Mouse (Mus musculus) liver, embryonic 15.5 days (tissue): ENCODE measurements around the gene Aknad1. TPM values are rescaled to one million over a fixed set of nuclear protein-coding genes. Genes with fewer than 3 reads are reported as not detected.

Experiments used
- ATAC-seq: fragments of 200-750 bp; cut with Nextera tagmentation; 2 replicates; pipeline ENCODE4 v1.8.0; 2017; ENCODE audit warnings: moderate number of reproducible peaks, mild to moderate bottlenecking, moderate library complexity; ENCODE audit not compliant: insufficient read depth
- H3K27ac ChIP-seq: fragments of 300-500 bp; sonication (generic); replicated peaks from 2 replicates; pipeline ENCODE4 v1.5.1; 2015; ENCODE audit warnings: mild to moderate bottlenecking, inconsistent platforms
- H3K27me3 ChIP-seq: fragments of 300-500 bp; sonication (generic); 2 replicates; pipeline ENCODE4 v1.6.1; 2015; ENCODE audit warnings: mild to moderate bottlenecking, inconsistent platforms
- H3K36me3 ChIP-seq: fragments of 300-500 bp; sonication (generic); replicated peaks from 2 replicates; pipeline ENCODE4 v1.6.1; 2015; ENCODE audit warnings: moderate library complexity, mild to moderate bottlenecking, inconsistent platforms
- H3K4me1 ChIP-seq: fragments of 300-500 bp; sonication (generic); replicated peaks from 2 replicates; pipeline ENCODE4 v1.6.1; 2015; ENCODE audit warnings: inconsistent platforms
- H3K4me2 ChIP-seq: fragments of 300-500 bp; sonication (generic); 2 replicates; pipeline ENCODE4 v1.6.1; 2015; ENCODE audit warnings: moderate library complexity, mild to moderate bottlenecking, inconsistent platforms
- H3K4me3 ChIP-seq: fragments of 300-500 bp; sonication (generic); replicated peaks from 2 replicates; pipeline ENCODE4 v1.5.1; 2015; ENCODE audit warnings: mild to moderate bottlenecking, inconsistent platforms
- H3K9ac ChIP-seq: fragments of 300-500 bp; sonication (generic); 2 replicates; pipeline ENCODE4 v1.6.1; 2015; ENCODE audit warnings: moderate library complexity, mild to moderate bottlenecking, inconsistent platforms
- H3K9me3 ChIP-seq: fragments of 300-500 bp; sonication (generic); replicated peaks from 2 replicates; pipeline ENCODE4 v1.6.1; 2016; ENCODE audit warnings: inconsistent platforms
- WGBS: fragments of 180-500 bp; shearing (Covaris S2); methylation state at CpG from one replicate; pipeline ENCODE4 v1.1.7; 2015; ENCODE audit warnings: mixed read lengths; ENCODE audit not compliant: insufficient replicate concordance; 5-methylcytosine and 5-hydroxymethylcytosine counted together
- polyA plus RNA-seq: library from polyadenylated mRNA; unstranded; fragments of >200 nt; fragmentation: Nextera tagmentation; extraction: Ambion mirVana; gene quantifications from 2 replicates; pipeline ENCODE4 v1.2.1, GENCODE M21; 2015

Aknad1 gene
- polyA plus RNA-seq, 1 experiment from 2014 or later = 0.52 TPM

DNA sequence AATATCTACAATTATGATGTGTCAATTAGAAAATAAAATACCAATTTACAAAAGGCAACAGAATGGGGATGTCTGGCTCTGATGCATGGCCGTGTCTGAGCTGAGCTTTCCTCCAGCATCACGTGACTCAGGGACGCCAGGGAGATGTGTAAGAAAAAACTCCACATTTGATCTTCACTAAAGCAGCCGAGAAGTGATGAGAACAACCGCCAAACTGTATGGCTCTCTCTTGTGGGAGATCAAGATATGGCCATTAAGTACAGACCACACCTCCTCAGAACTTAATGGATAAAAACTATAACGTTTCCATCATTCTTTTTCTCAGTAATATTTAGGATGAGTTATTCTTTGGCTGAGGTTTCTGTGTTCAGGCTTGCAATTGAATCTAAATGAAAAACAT, 11.6 kb downstream of the Aknad1 start:
- Histone ChIP-seq H3K27me3 (0 out of 2 replicates have a peak, but pooled peaks cover 2% of the 10 kb centered on the region), H3K4me1 (peaks cover 60% of the 10 kb centered on the region), H3K4me2 (peak overlapping the region; percentile 50), H3K4me3 (peak overlapping the region; percentile 17), H3K36me3 (no peaks in the 10 kb centered on the region), H3K9me3 (no peaks in the 10 kb centered on the region), H3K27ac (peak overlapping the region; percentile 83), H3K9ac (0 out of 2 replicates have a peak overlapping the region, but pooled peaks have one; percentile 0)
- peak; percentile 65 for ATAC-seq
- 20% methylated on average over 6 of the region's 6 CpGs for WGBS

- H3K4me3 ChIP-seq = peak overlapping the region; percentile 17
- peak overlapping the region; percentile 23; the same call in 1 of the 2 replicates for H3K9ac ChIP-seq
- H3K27me3 ChIP-seq = 0 out of 2 replicates have a peak, but pooled peaks cover 2% of the 10 kb centered on the region
- peak; percentile 83 for ATAC-seq
- H3K36me3 ChIP-seq = no peaks in the 10 kb centered on the region
- peaks cover 63% of the 10 kb centered on the region for H3K4me1 ChIP-seq
- peak overlapping the region; percentile 50 for H3K4me2 ChIP-seq
- H3K27ac ChIP-seq = peak overlapping the region; percentile 83
- WGBS = 23% methylated on average over 6 of the region's 6 CpGs
- no peaks in the 10 kb centered on the region for H3K9me3 ChIP-seq
Observed at GRCm38 (mm10) chr3:108751691-108752090, 12.2 kb downstream of the Aknad1 start.

- Histone ChIP-seq H3K9ac (no peak overlapping the region), H3K9me3 (no peaks in the 10 kb centered on the region), H3K27me3 (peaks cover 8% of the 10 kb centered on the region; the same call in 1 of the 2 replicates), H3K4me1 (peaks cover 70% of the 10 kb centered on the region), H3K27ac (peak overlapping the region; percentile 75), H3K36me3 (no peaks in the 10 kb centered on the region), H3K4me3 (no peak overlapping the region), H3K4me2 (peak overlapping the region; percentile 52)
- 33% methylated on average over 1 of the region's 1 CpGs for WGBS
- ATAC-seq = peak; percentile 53; the same call in 1 of the 2 replicates
Observed at GRCm38 (mm10) chr3:108754541-108754940, 15.1 kb downstream of the Aknad1 start.

GRCm38 (mm10) chr3:108755542-108755941, 16.1 kb downstream of the Aknad1 start:
- H3K27me3 ChIP-seq = peaks cover 8% of the 10 kb centered on the region; the same call in 1 of the 2 replicates
- H3K4me3 ChIP-seq = no peak overlapping the region
- H3K27ac ChIP-seq = peak overlapping the region; percentile 75
- peak; percentile 65 for ATAC-seq
- 39% methylated on average over 2 of the region's 2 CpGs for WGBS
- no peak overlapping the region for H3K9ac ChIP-seq
- H3K36me3 ChIP-seq = no peaks in the 10 kb centered on the region
- peaks cover 63% of the 10 kb centered on the region for H3K4me1 ChIP-seq
- peak overlapping the region; percentile 52 for H3K4me2 ChIP-seq
- H3K9me3 ChIP-seq = no peaks in the 10 kb centered on the region

GRCm38 (mm10) chr3:108756131-108756530, 16.7 kb downstream of the Aknad1 start:
- no peak overlapping the region for H3K9ac ChIP-seq
- ATAC-seq = no peak
- no peaks in the 10 kb centered on the region for H3K9me3 ChIP-seq
- 65% methylated on average over 1 of the region's 1 CpGs for WGBS
- peaks cover 13% of the 10 kb centered on the region for H3K27me3 ChIP-seq
- H3K4me2 ChIP-seq = peak overlapping the region; percentile 52
- no peaks in the 10 kb centered on the region for H3K36me3 ChIP-seq
- peaks cover 57% of the 10 kb centered on the region for H3K4me1 ChIP-seq
- no peak overlapping the region for H3K4me3 ChIP-seq
- peak overlapping the region; percentile 75 for H3K27ac ChIP-seq

DNA sequence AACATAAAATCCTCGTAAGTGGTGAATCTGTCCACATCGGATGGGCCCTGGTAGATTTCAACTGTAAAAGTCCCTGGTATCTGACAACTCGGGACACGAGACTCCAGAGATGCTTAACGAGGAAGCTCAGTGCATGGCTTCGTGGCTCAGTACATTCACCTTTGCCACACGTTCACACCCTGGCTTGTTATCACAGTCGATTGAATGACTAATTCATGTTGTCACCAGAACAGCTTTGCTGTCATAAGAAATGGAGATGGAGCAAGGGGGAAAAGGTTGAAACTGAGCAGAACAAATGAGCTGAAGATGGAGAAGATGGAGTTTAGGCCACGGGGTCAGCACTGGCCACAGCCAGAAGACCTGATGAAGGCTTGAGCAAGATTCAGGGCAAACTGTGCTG, 18.1 kb downstream of the Aknad1 start:
- H3K36me3 ChIP-seq = no peaks in the 10 kb centered on the region
- H3K4me2 ChIP-seq = no peak overlapping the region
- no peak overlapping the region for H3K27ac ChIP-seq
- H3K4me3 ChIP-seq = no peak overlapping the region
- H3K4me1 ChIP-seq = peaks cover 43% of the 10 kb centered on the region
- H3K27me3 ChIP-seq = peaks cover 19% of the 10 kb centered on the region
- 63% methylated on average over 9 of the region's 9 CpGs for WGBS
- ATAC-seq = no peak
- H3K9ac ChIP-seq = no peak overlapping the region
- no peaks in the 10 kb centered on the region for H3K9me3 ChIP-seq

DNA sequence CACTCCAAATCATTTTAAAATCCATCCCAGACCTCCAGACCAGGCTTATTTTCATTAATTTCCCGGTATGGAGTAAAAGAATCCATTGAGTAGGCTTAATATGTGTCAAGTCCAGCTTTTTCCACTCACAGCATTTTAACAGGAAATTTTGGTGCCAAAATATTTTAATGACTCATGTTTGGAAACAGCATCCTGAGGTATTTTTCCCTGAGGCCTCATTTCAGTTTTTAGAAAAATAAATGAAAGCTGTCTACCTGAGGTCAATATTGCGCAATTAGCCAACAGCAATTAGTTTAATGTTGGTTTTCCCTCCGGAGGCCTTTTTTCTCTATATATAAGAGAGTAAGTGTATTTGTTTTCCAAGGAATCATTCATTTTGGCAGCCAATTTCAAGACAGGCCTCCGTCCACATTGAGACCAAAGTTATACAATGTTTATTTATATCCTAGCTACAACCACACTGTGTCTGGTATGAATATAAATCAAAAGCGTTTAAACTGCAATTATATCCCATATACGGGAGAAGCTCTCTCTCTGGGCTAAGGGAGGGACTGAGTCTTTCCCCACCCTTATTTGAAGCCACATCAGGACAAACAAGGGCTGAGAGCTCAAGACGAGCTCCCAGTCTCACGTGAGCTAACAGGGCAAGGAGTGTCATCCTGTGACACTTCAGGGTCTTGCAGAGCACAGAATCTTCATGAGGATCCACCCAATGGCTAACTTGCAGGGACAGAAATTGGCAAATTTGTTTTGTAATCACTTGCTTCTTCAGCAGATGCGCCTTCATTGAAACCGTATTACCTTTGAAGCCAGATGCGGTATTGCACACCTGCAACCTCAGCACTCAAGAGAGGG, 20.3 kb downstream of the Aknad1 start:
- no peak for ATAC-seq
- H3K27ac ChIP-seq = no peak overlapping the region
- H3K9me3 ChIP-seq = no peaks in the 10 kb centered on the region
- H3K9ac ChIP-seq = no peak overlapping the region
- no peak overlapping the region for H3K4me3 ChIP-seq
- peaks cover 28% of the 10 kb centered on the region for H3K4me1 ChIP-seq
- 77% methylated on average over 11 of the region's 11 CpGs for WGBS
- H3K27me3 ChIP-seq = peaks cover 36% of the 10 kb centered on the region
- H3K4me2 ChIP-seq = no peak overlapping the region
- no peaks in the 10 kb centered on the region for H3K36me3 ChIP-seq

DNA sequence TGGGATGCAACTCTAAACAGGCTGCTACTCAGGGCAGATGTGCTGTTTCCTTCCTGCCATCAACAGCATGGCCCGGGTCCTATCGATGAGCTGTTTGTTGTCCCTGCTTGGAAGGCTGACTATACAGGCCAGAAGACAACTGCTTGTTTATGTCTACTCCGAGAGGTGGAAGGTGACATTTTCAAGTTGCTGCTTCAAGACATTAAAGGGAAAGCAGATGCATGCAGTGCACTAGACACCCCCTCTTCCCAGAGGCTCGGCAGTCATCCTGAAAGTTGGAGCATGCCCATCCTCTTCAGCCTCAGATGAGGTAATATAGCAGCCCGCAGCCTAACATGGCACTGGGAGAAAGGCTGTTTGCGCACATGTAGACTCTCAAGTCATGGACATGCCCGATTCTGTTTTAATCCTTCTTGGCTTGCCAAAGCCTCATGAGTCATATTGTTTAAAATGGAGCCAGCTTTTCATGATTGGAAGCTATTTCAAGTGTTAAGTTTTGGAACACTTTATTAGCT, 23.2 kb downstream of the Aknad1 start:
- no peak overlapping the region for H3K4me3 ChIP-seq
- peaks cover 41% of the 10 kb centered on the region for H3K27me3 ChIP-seq
- no peak for ATAC-seq
- no peak overlapping the region for H3K27ac ChIP-seq
- no peaks in the 10 kb centered on the region for H3K9me3 ChIP-seq
- no peak overlapping the region for H3K4me2 ChIP-seq
- H3K4me1 ChIP-seq = 0 out of 2 replicates have a peak, but pooled peaks cover 5% of the 10 kb centered on the region
- H3K36me3 ChIP-seq = no peaks in the 10 kb centered on the region
- WGBS = 60% methylated on average over 7 of the region's 7 CpGs
- no peak overlapping the region for H3K9ac ChIP-seq

DNA sequence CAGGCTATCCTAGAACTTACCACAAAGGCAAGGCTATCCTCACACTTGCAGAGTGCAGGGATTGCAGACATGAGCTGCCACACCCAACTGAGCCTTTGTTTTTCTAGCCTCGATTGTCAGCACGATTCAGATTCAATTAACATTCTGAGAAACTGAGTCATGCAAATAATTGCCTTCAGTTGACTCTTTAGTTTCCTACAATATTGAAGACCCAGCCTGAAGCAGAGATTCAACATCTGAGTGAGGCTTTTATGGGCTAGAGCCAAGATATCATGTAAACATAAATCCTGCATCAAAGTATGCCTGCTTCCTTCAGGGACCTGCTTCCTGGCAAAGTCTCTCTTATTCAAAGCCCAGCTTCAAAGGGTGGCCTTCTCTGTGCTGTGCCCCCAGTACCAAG, 24.2 kb downstream of the Aknad1 start:
- WGBS = 58% methylated on average over 2 of the region's 2 CpGs
- no peak overlapping the region for H3K4me3 ChIP-seq
- no peak overlapping the region for H3K9ac ChIP-seq
- H3K9me3 ChIP-seq = no peaks in the 10 kb centered on the region
- 0 out of 2 replicates have a peak, but pooled peaks cover 4% of the 10 kb centered on the region for H3K4me1 ChIP-seq
- no peaks in the 10 kb centered on the region for H3K36me3 ChIP-seq
- no peak overlapping the region for H3K4me2 ChIP-seq
- no peak for ATAC-seq
- no peak overlapping the region for H3K27ac ChIP-seq
- peaks cover 38% of the 10 kb centered on the region for H3K27me3 ChIP-seq

GRCm38 (mm10) chr3:108764976-108765375, 25.5 kb downstream of the Aknad1 start:
- no peaks in the 10 kb centered on the region for H3K9me3 ChIP-seq
- WGBS = 54% methylated on average over 7 of the region's 7 CpGs
- ATAC-seq = peak; percentile 29; the same call in 1 of the 2 replicates
- H3K27ac ChIP-seq = no peak overlapping the region
- peaks cover 38% of the 10 kb centered on the region for H3K27me3 ChIP-seq
- H3K4me2 ChIP-seq = no peak overlapping the region
- H3K4me3 ChIP-seq = no peak overlapping the region
- H3K36me3 ChIP-seq = no peaks in the 10 kb centered on the region
- H3K9ac ChIP-seq = no peak overlapping the region
- H3K4me1 ChIP-seq = 0 out of 2 replicates have a peak, but pooled peaks cover 4% of the 10 kb centered on the region

DNA sequence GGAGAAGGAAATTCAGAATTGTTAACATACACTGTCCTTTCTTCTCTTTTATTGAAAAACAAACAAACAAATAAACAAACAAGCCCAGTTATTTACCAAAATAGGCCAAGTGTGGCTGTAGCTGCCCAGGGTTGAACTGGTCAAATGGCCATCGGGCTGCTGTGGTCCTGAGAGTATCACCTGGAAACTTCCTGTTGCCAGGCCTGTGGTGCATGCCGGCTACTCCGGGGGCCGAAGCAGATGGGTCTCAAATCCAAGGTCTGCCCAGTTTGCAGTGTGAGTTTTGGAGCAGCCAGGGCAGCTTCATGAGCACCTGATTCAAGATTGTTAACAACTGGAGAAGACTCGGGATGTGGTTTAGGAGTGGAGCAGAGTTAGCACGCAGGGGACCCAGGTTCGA, 26.0 kb downstream of the Aknad1 start:
- Histone ChIP-seq H3K9me3 (no peaks in the 10 kb centered on the region), H3K4me2 (no peak overlapping the region), H3K4me3 (no peak overlapping the region), H3K9ac (no peak overlapping the region), H3K36me3 (no peaks in the 10 kb centered on the region), H3K27ac (no peak overlapping the region), H3K27me3 (peaks cover 38% of the 10 kb centered on the region), H3K4me1 (0 out of 2 replicates have a peak, but pooled peaks cover 4% of the 10 kb centered on the region)
- WGBS = 72% methylated on average over 7 of the region's 7 CpGs
- no peak for ATAC-seq
